Mouse (Mus musculus) thymus, postnatal 14 days (tissue): ENCODE data around the gene Abhd12b.
"Not testable (repeated sequence)": the region's sequence is repeated elsewhere in the genome, so short reads cannot be mapped to it uniquely, and the experiment has no call there.

Experiments
- DNase-seq: peaks from one replicate; pipeline ENCODE4 v3.0.0; 2021

The Abhd12b gene

GRCm38 (mm10) chr12:70140542-70140941 is 13.4 kb upstream of the Abhd12b start:
- no peak for DNase-seq

- DNase-seq = no peak
Measured at GRCm38 (mm10) chr12:70140993-70141576, 12.9 kb upstream of the Abhd12b start.

- not testable (repeated sequence) for DNase-seq
Measured at GRCm38 (mm10) chr12:70144106-70144587, 9.8 kb upstream of the Abhd12b start.

- DNase-seq = peak; percentile 78
Measured at GRCm38 (mm10) chr12:70144637-70145448, 9.1 kb upstream of the Abhd12b start.

- DNase-seq = no peak
Measured at GRCm38 (mm10) chr12:70145586-70145985, 8.4 kb upstream of the Abhd12b start.

GRCm38 (mm10) chr12:70147986-70148630 is 5.8 kb upstream of the Abhd12b start:
- peak; percentile 21 for DNase-seq

GRCm38 (mm10) chr12:70148631-70149265 is 5.2 kb upstream of the Abhd12b start:
- peak; percentile 71 for DNase-seq

GRCm38 (mm10) chr12:70156222-70156621 is 2.3 kb downstream of the Abhd12b start:
- DNase-seq = no peak

GRCm38 (mm10) chr12:70157292-70158066 is 3.5 kb downstream of the Abhd12b start:
- DNase-seq = no peak

GRCm38 (mm10) chr12:70161057-70161456 is 7.1 kb downstream of the Abhd12b start:
- DNase-seq = no peak

GRCm38 (mm10) chr12:70164741-70165140 is 10.8 kb downstream of the Abhd12b start:
- DNase-seq = no peak

GRCm38 (mm10) chr12:70167950-70168349 is 14.0 kb downstream of the Abhd12b start:
- DNase-seq = no peak

- no peak for DNase-seq
Measured at GRCm38 (mm10) chr12:70169969-70170368, 16.0 kb downstream of the Abhd12b start.

- DNase-seq = not testable (repeated sequence)
Measured at GRCm38 (mm10) chr12:70183507-70183906, 29.6 kb downstream of the Abhd12b start.

GRCm38 (mm10) chr12:70184173-70184783 is 30.3 kb downstream of the Abhd12b start:
- DNase-seq = no peak

- DNase-seq = no peak
Measured at GRCm38 (mm10) chr12:70192267-70192727, 38.4 kb downstream of the Abhd12b start.

- no peak for DNase-seq
Measured at GRCm38 (mm10) chr12:70195426-70195825, 41.5 kb downstream of the Abhd12b start.

GRCm38 (mm10) chr12:70196341-70196740 is 42.4 kb downstream of the Abhd12b start:
- DNase-seq = no peak

GRCm38 (mm10) chr12:70201926-70202529 is 48.1 kb downstream of the Abhd12b start:
- no peak for DNase-seq

- DNase-seq = no peak
Measured at GRCm38 (mm10) chr12:70204433-70204832, 50.5 kb downstream of the Abhd12b start.

- no peak for DNase-seq
Measured at GRCm38 (mm10) chr12:70208214-70208613, 54.3 kb downstream of the Abhd12b start.
